Mouse (Mus musculus): ENCODE measurements around the gene Pabpc1l.

DNA sequence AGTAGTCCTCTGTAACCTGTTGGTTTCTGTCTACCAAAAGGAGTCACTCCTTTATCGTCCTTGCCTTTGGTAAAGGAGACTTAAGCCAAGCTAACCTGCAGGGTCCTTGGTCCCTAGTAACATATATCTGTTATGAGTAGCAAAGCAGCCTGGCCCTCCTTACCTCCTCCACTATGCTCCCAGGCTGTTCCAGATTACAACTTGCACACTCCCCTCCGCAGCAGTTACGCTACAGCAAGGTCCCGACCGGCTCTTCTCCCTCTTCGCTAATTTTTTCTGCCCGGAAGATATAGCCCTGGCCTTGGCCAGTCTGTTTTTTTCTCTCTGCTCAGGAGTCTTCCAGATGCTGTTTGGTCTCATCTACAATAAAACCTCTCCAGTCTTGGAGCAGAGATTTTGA lies 47.9 kb downstream of the Pabpc1l start:
- no peak for TF ChIP-seq CTCF (IDR thresholded peaks at IDR 0.05; ENCODE audit: insufficient read depth, low read length)
- no peak for TF ChIP-seq POLR2A (IDR thresholded peaks at IDR 0.05; ENCODE audit: borderline replicate concordance, extremely low read depth, low read depth, low read length)

Measured in lung, adult 2 months (tissue).